Mouse (Mus musculus) heart, postnatal 14 days (tissue): ENCODE measurements at regions not wholly inside any gene's neighbourhood (a gene's known extent, or its start where the extent isn't known, plus 50 kb on each side); places are given as distances from the start of the nearest gene placed in this dataset.

Experiments
- DNase-seq, 2 experiments: peaks; one replicate each; pipeline ENCODE4 v3.0.0; 2021 to 2022
- intact Hi-C: fragments of 180-260 bp; cut with DNase I; formaldehyde crosslinking; loops from one replicate; pipeline ENCODE4 v1.15.1; 2025

DNA sequence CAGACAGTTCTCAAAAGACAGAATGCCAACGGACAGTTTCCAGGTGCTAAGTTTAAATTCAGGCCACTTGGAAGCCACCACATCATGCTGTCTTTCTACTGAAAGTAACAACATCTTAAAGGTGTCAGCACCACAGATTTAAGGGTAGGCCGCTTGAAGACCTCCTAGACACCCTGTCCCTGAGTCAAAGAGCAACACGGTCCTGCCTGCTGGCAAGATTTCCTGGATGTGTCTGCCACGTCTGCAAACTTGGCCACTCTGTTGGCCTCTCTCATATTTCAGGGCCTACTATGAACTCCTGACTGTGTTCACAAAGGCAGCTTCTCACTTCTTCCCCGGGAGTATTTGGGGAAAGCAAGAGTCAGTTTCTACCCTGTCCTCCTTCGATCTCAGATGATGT, 194.7 kb upstream of the Esrrg start:
- intact Hi-C loops = no loop called here
- DNase-seq = no peak

DNA sequence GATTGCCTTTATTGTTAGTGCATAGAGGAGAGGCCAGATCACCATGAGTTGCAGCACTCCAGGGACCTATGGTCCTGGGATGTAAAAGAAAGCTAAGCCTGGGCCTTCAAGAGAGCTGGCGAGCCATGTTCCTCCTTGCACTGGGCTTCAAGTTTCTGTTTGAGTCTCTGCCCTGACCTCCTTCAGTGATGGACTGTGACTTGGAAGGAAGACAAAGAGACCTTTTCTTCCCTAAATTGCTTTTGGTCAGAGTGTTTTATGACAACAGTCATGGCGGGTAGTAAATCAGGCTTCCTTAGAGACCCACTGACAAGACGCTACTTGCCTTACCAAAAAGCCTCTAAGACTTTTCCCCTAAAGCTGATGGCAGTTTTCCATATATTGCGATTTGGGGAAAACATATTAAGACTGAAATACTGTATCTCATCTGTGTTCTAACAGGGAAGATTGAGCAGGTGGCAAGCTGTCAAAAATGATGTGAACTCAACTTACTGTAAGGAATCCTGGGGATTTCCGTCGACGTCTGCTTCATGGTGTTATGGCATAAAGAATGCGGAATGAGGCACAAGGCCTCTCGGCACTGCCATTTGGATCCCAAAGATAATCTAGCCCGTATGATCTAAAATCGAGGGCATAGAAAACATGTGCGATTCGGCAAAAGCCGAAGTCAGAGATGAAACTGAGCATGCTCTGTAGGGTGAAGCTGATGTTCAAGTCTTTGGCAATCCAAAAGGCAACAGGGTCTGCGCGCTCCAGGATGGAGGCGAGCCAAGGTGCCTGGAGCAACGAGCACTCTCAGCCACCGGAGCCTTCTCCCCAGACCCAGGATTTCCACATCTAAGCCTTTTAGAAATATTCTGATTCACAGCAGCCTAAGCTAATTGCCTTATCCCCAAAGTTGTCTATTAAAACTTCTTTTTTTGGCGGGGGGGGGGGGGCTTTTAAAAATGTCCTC, 190.1 kb upstream of the Esrrg start:
- no peak for DNase-seq
- intact Hi-C loops = no loop called here

DNA sequence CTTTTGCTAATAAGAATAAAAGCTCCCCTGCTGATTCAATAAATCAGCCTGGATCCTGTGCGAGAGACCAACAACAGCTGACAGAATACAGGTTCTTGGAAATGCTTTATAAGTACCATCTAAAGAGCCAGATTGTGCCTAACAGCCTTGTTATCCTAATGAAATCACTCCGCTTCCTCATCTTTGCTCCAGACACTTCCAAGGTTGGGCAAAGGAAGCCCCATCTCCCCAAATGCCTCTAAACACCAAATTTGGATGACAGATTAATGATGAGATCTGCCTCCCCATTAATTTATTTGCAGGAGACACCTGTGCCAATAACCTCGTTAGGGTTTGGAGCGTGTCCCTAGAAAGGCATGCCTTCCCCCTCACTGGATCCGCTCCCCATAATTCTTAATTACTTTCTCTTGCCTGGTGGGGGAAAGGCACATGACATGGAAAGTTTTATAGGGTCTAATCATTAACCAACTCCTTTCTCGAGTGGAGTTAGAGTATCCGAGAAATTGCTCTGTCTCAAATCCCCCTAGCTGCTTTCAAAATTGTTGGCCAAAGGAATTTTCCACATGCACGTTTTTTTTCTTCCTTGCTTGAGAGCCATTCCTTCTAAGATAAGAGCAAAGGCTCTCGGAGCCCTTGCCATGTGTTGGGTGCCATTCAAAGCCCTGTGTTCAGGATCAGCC, 179.9 kb upstream of the Esrrg start:
- DNase-seq = no peak
- intact Hi-C loops = no loop called here

DNA sequence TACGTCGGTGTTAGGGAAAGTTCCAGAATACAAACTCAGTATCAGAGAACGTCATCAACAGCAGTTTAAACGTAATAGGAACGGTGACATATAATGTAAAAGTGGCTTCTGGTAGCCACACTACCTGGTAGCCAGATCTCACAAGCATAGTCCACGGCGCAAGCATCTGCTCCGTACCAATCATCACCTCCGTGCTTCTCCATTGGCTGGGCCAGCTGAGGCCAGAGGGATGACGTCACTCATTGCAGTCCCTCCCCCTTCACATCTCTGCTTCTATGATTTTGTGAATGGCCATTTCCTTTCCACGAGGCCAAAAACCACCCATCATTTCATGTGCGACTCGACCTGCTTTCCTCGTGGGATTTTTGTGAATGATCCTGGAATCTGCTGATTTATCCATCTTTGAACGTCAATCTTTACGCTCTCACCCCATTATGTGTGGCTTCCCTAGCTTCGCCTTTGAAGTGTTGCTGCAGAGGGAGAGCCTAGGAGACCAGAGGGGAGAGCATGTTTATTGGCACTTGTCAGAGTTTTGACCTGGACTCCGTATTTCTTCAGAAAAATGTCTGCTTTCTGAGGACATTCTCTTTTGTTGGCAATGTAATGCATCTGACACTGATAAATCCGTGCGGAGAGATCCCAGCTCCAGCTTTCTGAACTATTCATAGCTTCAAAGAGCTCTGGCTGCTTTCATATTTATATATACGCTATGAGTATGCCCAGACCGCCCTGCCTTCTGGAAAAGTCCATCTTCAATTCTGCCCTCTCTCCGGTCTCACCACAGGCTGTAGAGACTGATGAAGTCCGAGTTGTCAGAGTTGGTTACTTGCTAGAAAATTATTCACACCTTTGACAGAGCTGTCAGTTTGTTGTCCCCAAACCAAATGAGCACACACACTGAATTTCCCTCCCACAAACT, 174.6 kb upstream of the Esrrg start:
- intact Hi-C loops = no loop called here
- DNase-seq = no peak

DNA sequence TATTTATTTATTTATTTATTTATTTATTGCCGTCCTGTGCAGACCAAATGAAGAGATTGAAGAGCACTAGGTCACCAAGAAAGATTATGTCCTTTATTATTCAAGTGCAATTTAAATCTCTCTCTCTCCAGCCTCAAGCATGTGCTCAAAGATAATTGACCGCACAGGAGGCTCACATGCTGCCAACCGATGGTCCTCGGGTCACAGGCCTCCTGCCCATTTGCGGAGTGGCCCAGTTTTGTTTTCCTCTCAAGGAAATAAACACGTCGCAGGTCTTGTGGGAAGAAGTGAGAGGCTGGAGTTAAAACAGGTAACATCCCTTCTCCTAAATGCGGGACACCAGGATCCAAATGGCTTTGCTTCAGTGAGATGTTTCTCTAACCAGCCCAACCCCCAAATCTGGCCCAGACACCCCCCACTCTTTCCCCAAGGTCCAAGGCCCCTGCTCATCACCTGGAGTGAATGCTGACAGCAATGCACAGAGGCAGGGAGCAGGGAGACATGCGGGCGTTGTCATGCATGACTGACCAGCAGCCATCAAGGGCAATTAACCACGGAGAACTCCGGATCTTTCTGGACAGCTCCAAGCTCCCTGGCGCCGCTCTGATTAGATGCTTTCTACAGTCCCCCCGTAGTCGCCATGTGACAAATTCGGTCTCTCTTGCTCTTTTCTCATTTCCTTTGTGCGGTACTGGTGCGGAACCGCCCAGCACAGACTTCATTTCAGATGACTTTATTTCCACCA, 169.2 kb upstream of the Esrrg start:
- DNase-seq = no peak
- intact Hi-C loops = no loop called here

DNA sequence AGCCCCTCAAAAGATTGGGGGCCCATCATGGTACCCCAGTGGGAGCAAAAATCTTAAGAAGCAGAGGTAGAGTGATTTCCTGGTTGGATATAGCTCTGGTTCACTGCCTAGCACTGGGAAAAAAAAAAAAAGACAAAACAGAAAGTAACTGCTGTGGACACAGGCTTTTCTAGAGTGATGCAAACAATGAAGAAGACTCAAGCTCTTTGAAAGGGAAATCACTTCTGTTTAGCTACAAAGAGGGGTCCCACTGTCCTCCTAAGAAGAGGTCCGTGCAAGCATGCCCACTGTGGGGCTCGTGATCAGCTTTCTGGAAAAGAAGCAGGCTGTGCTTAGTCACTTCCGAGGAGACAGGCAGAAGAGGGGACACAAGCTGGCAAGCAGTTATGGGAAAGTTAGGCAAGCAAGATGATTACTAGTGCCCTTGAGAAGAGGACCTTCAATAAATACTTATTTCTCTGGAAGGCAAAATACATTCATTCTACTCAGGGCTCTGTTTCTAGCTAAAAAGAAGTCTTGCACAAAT, 166.9 kb upstream of the Esrrg start:
- intact Hi-C loops = loop anchor here (10.0 kb wide), 1 partner anchor 1463 kb away; no protein-coding TSS in a partner anchor
- DNase-seq = no peak

DNA sequence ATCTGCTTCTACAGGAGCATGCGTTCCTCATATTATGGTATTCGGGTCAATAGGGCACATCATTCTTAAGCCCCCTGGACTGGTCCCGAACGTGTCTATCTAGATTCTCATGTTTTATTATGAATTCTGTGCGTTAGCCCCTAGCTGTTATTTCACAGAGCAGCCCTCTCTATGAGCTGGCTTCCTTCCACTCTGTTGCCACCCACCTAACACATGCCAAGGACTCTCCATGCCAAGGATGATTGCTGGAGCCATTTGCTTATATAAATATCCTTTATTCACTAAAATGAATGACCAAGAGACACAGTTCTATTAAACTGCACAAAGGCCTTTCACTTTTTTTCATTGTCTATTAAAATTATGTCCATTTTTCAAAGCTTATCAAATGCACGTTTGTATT, 162.1 kb upstream of the Esrrg start:
- DNase-seq = no peak
- intact Hi-C loops = loop anchor here (10.0 kb wide), 1 partner anchor 1458 kb away; no protein-coding TSS in a partner anchor

DNA sequence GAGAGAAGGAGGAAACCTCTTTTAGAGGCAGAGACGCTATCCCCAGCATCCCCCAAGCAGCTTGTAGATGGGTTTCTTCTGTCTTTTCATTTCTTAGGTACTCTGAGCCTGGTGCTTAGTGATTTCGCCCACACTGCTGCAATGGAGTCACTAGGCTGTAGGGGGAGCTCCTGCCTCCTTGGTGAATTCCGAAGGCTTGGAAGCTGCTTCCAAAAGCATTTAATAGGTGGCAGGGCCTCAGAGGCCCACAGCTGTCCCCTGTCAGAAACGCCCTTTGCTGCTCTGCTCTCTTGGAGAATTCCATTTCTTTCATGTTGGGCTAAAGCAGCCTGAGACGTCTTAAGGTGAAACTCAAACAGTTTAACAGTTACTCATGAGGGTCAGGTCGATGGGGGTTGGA, 160.4 kb upstream of the Esrrg start:
- peak; percentile 59 to 78 for DNase-seq
- intact Hi-C loops = loop anchor here (10.0 kb wide), 1 partner anchor 1457 kb away; no protein-coding TSS in a partner anchor

DNA sequence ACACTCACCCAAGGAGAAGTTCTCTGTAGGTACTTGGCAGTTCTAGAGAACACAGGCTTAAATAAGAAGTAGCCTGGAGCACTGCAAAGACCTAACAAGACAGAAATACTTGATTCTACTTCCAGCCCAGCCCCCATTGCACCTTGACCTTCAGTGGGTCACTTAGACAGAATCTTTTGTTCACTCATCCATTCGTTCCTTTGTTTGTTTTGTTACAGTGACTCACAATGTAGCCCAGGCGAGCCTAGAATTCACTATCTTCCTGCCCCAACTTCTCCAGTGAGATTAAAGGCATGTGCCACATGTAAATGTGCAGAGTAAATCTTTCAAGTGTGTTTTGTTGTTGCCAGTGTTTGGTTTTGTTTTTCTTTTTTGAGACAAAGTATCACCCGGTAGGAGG, 158.5 kb upstream of the Esrrg start:
- intact Hi-C loops = loop anchor here (5.0 to 10.0 kb wide), 4 partner anchors 325 to 1182 kb away; no protein-coding TSS in a partner anchor
- DNase-seq = no peak

DNA sequence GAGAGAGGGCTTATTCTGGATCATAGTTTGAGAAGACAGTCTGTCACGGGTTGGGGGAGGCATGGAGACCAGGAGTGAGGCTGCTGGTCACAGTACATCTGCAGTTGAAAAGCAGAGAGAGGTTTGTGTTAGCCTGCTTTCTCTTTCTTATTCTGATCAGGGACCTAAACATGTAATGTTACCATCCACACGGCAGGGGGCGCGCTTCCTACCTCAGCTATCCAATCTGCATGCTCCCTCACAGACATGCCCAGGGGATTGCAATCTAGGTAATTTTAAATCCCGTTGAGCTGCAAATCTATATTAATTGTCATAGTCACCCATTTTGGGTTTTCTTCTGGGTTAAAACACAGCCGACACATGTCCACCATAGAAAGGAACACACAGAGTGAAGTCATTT, 156.4 kb upstream of the Esrrg start:
- intact Hi-C loops = loop anchor here (5.0 to 10.0 kb wide), 4 partner anchors 323 to 1180 kb away; no protein-coding TSS in a partner anchor
- peak; percentile 47 to 52 for DNase-seq

DNA sequence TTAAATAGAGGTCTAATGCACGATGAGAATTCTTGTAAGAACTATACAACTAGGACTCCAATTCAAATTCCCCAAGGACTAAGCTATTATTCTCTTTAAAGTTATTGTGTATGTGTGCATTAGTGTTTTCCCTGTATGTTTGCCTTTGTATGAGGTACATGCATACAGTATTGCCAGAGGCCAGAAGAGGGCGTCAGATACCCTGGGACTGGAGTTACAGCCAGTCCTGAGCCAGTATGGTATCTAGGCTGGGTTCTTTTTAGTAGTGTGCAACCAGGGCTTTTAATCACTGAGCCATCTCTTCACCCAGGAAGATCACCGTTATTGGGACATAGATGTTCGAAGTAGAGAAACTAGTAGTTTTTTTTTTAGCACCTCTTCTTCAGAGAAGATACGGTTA, 154.2 kb upstream of the Esrrg start:
- DNase-seq = peak in 1 of 2 experiments; percentile 5
- intact Hi-C loops = loop anchor here (5.0 to 10.0 kb wide), 4 partner anchors 320 to 1178 kb away; no protein-coding TSS in a partner anchor

DNA sequence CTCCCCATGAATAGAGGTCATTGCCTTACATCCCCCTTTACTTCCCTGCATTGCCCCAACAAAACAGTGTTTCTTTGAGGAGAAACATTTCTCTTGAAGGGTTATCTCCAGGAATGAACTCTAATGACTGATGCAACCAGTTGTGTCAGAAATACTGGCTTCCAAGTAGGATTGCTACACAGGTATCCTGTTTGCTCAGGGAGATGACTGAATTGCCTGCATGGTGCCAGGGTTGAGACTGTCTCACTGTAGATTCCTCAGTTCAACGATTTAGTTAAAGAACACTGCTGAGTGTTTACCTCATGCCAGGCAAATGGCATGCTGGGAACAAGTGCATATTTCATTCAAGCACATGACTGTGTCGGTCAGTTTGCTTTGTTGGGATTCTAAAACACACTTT, 123.8 kb upstream of the Esrrg start:
- no peak for DNase-seq
- intact Hi-C loops = no loop called here

DNA sequence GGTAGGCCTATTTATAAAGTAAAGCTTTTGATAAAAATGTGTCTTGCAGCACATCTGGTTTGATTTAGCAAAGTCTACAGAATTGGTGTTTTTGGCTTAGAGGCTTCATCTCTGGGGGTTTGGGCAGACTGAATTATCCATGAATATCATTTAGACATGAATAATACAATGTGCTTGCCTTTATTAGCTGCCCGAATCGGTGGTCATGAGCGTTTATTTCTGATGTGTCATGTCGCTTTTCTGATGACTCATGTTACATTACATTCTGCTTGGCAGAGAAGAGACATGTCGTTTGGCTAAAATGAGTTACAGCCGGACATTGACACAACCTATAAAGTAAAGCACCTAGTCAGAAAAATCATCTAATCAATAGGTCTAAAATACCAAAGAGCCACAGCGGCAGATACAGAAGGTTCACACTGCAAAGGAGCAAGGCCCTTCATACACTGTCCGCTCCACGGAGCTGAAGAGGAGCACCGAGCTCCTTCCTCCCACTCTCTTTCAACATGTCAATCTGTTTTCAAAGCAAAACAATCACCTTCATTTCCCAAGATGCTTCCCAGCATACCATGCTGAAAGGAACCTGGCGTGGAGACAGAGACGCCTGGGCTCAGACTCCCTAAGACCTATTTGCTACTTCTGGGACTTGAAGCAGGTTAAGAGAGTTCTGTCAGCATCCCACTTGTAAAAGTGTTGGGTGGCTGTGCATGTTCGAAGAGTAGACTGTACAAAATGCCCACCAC, 120.5 kb upstream of the Esrrg start:
- intact Hi-C loops = no loop called here
- DNase-seq = no peak

DNA sequence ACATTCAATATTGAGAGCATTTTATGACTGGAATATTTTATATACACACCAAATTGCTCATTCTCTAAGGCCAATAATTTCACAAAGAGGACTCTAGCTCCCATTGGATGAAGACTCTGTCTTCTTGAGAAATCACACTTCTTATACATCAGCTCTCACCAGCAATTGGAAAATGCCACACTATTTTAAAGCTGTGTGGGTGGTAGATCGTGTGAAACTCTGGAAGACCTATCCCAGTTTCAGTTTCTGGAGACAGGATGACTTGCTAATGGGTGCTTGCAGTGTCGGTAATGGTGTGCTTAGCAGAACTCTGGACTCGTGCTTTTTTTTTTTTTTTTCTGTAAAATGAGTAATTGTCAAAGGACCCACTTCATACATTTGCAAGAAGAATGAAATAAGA, 119.1 kb upstream of the Esrrg start:
- DNase-seq = no peak
- intact Hi-C loops = no loop called here

DNA sequence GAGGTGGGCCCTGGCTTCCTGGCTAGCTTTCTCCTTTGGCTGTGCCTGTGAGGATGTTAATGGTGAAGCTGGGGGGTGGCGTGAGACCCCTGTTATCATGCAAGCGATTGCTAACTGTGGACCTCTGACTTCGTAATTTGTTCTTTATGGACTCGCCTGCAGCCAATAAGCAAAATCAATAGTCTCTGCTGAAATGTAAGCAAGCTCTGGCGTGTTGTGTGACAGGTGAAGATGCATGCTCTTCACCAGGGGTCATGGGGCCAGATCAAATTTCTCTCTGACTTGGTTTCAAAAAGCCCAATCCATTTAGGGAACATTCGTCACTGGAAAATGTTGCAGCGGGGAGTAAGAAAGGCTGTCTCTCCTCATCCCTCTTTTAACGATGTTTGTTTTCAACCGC, 103.2 kb upstream of the Esrrg start:
- no peak for DNase-seq
- intact Hi-C loops = no loop called here

DNA sequence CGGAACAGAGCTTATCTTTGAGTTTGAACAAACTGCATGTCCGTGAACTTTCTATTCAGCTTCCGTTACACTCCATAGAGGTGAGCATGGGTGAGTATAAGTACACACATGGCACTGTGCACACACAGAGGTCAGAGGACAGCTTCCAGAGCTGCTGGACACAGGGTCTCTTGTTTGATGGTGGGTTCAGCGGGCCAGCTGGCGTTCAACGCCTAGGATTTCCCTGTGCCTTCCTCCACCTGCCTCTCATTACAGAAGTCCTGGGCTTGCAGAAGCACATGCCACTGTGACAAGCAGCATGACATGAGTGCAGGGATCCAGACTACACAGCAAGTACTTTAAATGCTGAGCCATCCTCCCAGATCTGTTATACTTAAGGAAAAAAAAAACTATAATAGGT, 101.4 kb upstream of the Esrrg start:
- no peak for DNase-seq
- intact Hi-C loops = no loop called here

DNA sequence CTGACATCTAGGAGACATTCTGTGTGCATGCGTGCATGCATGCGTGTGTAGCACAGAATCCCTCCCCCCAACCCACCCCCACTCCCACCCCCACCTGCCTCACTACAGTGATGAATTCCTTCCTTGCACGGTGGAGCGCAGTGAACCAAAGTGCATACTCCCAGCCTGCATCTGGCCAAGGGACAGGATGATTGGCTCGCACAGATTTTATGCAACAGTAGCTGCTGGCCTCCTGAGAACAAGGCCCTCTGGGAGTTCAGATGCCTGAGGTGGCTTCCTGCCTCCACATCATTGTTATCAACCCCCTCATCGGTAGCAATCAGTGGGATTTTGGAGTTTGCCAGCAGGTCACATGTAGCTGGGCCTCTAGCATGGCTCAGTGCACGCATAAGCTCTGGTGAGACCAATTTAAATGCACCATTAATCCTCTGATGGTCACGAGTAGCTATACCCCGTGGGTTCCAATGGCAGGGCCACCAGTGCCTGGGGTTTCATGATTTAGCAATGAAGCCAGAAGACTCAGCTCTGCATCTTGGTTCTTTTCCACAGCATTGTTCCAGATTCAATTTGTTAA, 77.2 kb upstream of the Esrrg start:
- intact Hi-C loops = no loop called here
- DNase-seq = no peak

DNA sequence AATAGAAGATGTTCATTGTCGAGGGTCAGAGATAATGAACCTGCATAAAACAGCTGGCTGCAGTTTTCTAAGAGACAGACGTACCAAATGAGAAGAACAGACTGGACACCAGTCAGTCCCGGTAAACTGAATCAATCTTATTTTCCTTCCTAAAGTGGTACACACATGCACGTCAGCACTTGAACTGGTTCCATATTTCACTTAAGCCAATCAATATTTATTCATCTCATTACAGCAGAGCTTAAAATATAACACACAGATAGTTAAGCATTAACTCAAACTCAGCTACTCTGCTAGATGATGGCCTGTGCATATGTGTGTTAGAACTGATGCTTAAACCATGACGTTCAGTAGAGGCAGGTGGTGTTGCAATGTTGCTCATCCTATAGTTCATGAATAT, 72.3 kb upstream of the Esrrg start:
- DNase-seq = no peak
- intact Hi-C loops = no loop called here
